Mouse (Mus musculus): ENCODE results near the gene Yes1. TPM values are rescaled to one million over a fixed set of nuclear protein-coding genes. Genes with fewer than 3 reads are reported as not detected.

Yes1 gene
- total RNA-seq, 2 experiments from 2014 or later, result 16.4 to 18.7 TPM

Other genes starting within 250 kb of the Yes1 start
- 100 to 1,000 TPM; 381 to 382 TPM for gene Ppp1cb, start 152.3 kb upstream of the Yes1 start, total RNA-seq (2021)
- gene Pisd, start 174.5 kb downstream of the Yes1 start, total RNA-seq (2021), result 10 to 100 TPM; 52.3 to 55.6 TPM
- not detected for gene Gm20671, start 215.9 kb downstream of the Yes1 start, total RNA-seq (2021)
- 10 to 100 TPM; 44.0 to 44.9 TPM for gene Prr14l, start 243.1 kb downstream of the Yes1 start, total RNA-seq (2021)

Data from layer of hippocampus, postnatal 10 days (tissue).